Comparison of ENCODE assay signal across 20 mouse cellular contexts in the genomic region with DNA sequence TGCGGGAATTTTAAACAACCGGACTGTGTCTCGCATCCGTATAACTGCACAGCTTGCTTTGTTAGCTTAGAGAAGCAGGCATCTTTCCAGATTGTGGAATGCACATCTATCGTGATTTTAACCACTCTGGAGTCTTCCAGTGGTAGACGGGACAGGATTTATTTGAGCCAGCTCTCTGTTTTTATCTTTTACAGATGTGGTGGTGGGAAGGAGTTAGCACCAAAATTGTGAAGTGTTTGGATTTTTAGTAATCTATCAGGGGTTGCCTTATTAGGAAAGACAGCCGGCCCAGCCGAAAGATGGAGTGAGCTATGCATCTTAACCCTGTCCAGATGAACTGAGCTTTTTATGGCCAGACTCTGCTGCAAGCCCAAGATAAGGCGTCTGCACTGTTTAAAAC. TPM values are rescaled to one million over a fixed set of nuclear protein-coding genes. Genes with fewer than 3 reads are reported as not detected.
DNase-seq lines count a peak whose midpoint lies in the region; ATAC-seq and TF ChIP-seq lines count a peak whose summit lies in the region.
"Had no signal": no experiment of that assay in that cellular context is flagged by ENCODE, and none has a peak within 500 bp of the region (broad histone marks: within the 10 kb centered on the region; RNA-seq: fewer than 3 reads in every experiment).

No protein-coding gene starts in this region.

- 0 out of 2 replicates have a peak overlapping the region, but pooled peaks have one; percentile 13 for H3K9ac ChIP-seq in heart, embryonic 13.5 days
- H3K9ac ChIP-seq in heart, adult 2 months (ENCODE audit: low read depth, low read length): no peak overlapping the region
- H3K9ac ChIP-seq in kidney, postnatal 0 days (ENCODE audit: low read depth, low read length): no peak overlapping the region
- no peak overlapping the region for H3K9ac ChIP-seq in embryonic facial prominence, embryonic 14.5 days (ENCODE audit: low read depth, low read length)
- H3K9ac ChIP-seq: hindbrain, embryonic 12.5 days; midbrain, embryonic 12.5 days had no signal

- no peaks in the 10 kb centered on the region for H3K27me3 ChIP-seq in heart, embryonic 13.5 days (replicated peaks)
- no peaks in the 10 kb centered on the region for H3K27me3 ChIP-seq in heart, adult 2 months (ENCODE audit: control insufficient read depth, insufficient read depth, low read length)
- no peaks in the 10 kb centered on the region for H3K27me3 ChIP-seq in kidney, postnatal 0 days (ENCODE audit: insufficient read depth, low read length)
- no peaks in the 10 kb centered on the region for H3K27me3 ChIP-seq in embryonic facial prominence, embryonic 14.5 days (replicated peaks; ENCODE audit: control insufficient read depth, insufficient read depth, low read length)
- no peaks in the 10 kb centered on the region for H3K27me3 ChIP-seq in midbrain, embryonic 10.5 days (ENCODE audit: low read depth, poor library complexity, severe bottlenecking)
- H3K27me3 ChIP-seq: hindbrain, embryonic 12.5 days; midbrain, embryonic 12.5 days had no signal

- H3K27ac ChIP-seq in heart, embryonic 13.5 days (replicated peaks): peak overlapping the region; percentile 91
- H3K27ac ChIP-seq in heart, adult 2 months: no peak overlapping the region
- no peak overlapping the region for H3K27ac ChIP-seq in kidney, postnatal 0 days
- H3K27ac ChIP-seq in embryonic facial prominence, embryonic 14.5 days (replicated peaks; ENCODE audit: low read depth, low read length): peak overlapping the region; percentile 74
- no peak overlapping the region for H3K27ac ChIP-seq in midbrain, embryonic 10.5 days (replicated peaks)
- H3K27ac ChIP-seq: hindbrain, embryonic 12.5 days; midbrain, embryonic 12.5 days had no signal

- TF ChIP-seq EP300 in heart, adult 2 months (IDR thresholded peaks at IDR 0.05; ENCODE audit: insufficient read depth, low read depth, low read length): no peak

- TF ChIP-seq POLR2A in heart, adult 2 months (IDR thresholded peaks at IDR 0.05; ENCODE audit: insufficient read depth, low read depth, low read length): no peak

- no peak overlapping the region for H3K4me3 ChIP-seq in heart, embryonic 13.5 days
- H3K4me3 ChIP-seq in heart, adult 2 months: no peak overlapping the region
- no peak overlapping the region for H3K4me3 ChIP-seq in kidney, postnatal 0 days (replicated peaks; ENCODE audit: low read depth, low read length)
- H3K4me3 ChIP-seq in embryonic facial prominence, embryonic 14.5 days (ENCODE audit: low read depth, low read length): no peak overlapping the region
- H3K4me3 ChIP-seq in midbrain, embryonic 10.5 days: no peak overlapping the region
- H3K4me3 ChIP-seq: hindbrain, embryonic 12.5 days; midbrain, embryonic 12.5 days had no signal

- WGBS in heart, embryonic 13.5 days: 25% methylated on average over 9 of the region's 9 CpGs
- WGBS in heart, adult 2 months: 48% methylated on average over 9 of the region's 9 CpGs
- WGBS in kidney, postnatal 0 days: 45% methylated on average over 9 of the region's 9 CpGs
- 33% methylated on average over 9 of the region's 9 CpGs for WGBS in embryonic facial prominence, embryonic 14.5 days
- 79% methylated on average over 9 of the region's 9 CpGs for WGBS in midbrain, embryonic 10.5 days

- no peak for ATAC-seq in heart, embryonic 13.5 days (ENCODE audit: extremely low read depth, insufficient number of reproducible peaks, low FRiP score, low TSS enrichment)
- ATAC-seq in kidney, postnatal 0 days (replicated peaks; ENCODE audit: low FRiP score, low read depth): no peak
- ATAC-seq in embryonic facial prominence, embryonic 14.5 days (ENCODE audit: low read depth): peak; percentile 47; the same call in 1 of the 2 replicates
- ATAC-seq: lung, postnatal 0 days had no signal

- H3K9me3 ChIP-seq in heart, embryonic 13.5 days: no peaks in the 10 kb centered on the region
- H3K9me3 ChIP-seq in kidney, postnatal 0 days (replicated peaks; ENCODE audit: low read length): no peaks in the 10 kb centered on the region
- H3K9me3 ChIP-seq in embryonic facial prominence, embryonic 14.5 days (ENCODE audit: control insufficient read depth, low read length): no peaks in the 10 kb centered on the region
- no peaks in the 10 kb centered on the region for H3K9me3 ChIP-seq in midbrain, embryonic 10.5 days (replicated peaks)
- H3K9me3 ChIP-seq: hindbrain, embryonic 12.5 days; midbrain, embryonic 12.5 days had no signal

- no peaks in the 10 kb centered on the region for H3K79me2 ChIP-seq in heart, adult 2 months (replicated peaks; ENCODE audit: control insufficient read depth, insufficient read depth, low read length)

- H3K4me1 ChIP-seq in heart, embryonic 13.5 days: peaks cover 76% of the 10 kb centered on the region
- no peaks in the 10 kb centered on the region for H3K4me1 ChIP-seq in heart, adult 2 months (ENCODE audit: control insufficient read depth, insufficient read depth, low read length)
- peaks cover 2% of the 10 kb centered on the region for H3K4me1 ChIP-seq in kidney, postnatal 0 days (replicated peaks; ENCODE audit: insufficient read depth, low read length)
- peaks cover 16% of the 10 kb centered on the region; the same call in 1 of the 2 replicates for H3K4me1 ChIP-seq in embryonic facial prominence, embryonic 14.5 days (ENCODE audit: control insufficient read depth, insufficient read depth, low read length)
- no peaks in the 10 kb centered on the region for H3K4me1 ChIP-seq in midbrain, embryonic 10.5 days
- H3K4me1 ChIP-seq: hindbrain, embryonic 12.5 days; midbrain, embryonic 12.5 days had no signal

- intact Hi-C loops in heart, adult 2 months (cut with DNase I): no loop called here

- peaks cover 15% of the 10 kb centered on the region for H3K36me3 ChIP-seq in heart, embryonic 13.5 days
- H3K36me3 ChIP-seq in heart, adult 2 months (ENCODE audit: control insufficient read depth, insufficient read depth, low read length): no peaks in the 10 kb centered on the region
- H3K36me3 ChIP-seq in kidney, postnatal 0 days (ENCODE audit: insufficient read depth, low read length): no peaks in the 10 kb centered on the region
- H3K36me3 ChIP-seq in embryonic facial prominence, embryonic 14.5 days (ENCODE audit: control insufficient read depth, insufficient read depth, low read length): 0 out of 2 replicates have a peak, but pooled peaks cover 3% of the 10 kb centered on the region
- no peaks in the 10 kb centered on the region for H3K36me3 ChIP-seq in midbrain, embryonic 10.5 days
- H3K36me3 ChIP-seq: hindbrain, embryonic 12.5 days; midbrain, embryonic 12.5 days had no signal

- DNase-seq in heart, adult 2 months: no peak
- DNase-seq in kidney, postnatal 0 days (ENCODE audit: low spot score): peak; percentile 68
- no peak for DNase-seq in kidney, adult 9 months
- DNase-seq in embryonic facial prominence, embryonic 14.5 days (ENCODE audit: low spot score): peak; percentile 90
- peak; percentile 61 for DNase-seq in mesoderm, embryonic 11.5 days (ENCODE audit: low read depth, low spot score)
- no peak for DNase-seq in gastrocnemius, postnatal 4 days (ENCODE audit: low spot score in 2 of 2)
- no peak for DNase-seq in midbrain, embryonic 10.5 days (ENCODE audit: low spot score)
- DNase-seq: cerebellum, postnatal 25 days; gastrocnemius, postnatal 10 days; kidney, postnatal 25 days; right cerebral cortex, postnatal 14 days; thymus, postnatal 14 days had no signal

- peak overlapping the region; percentile 36 for H3K4me2 ChIP-seq in heart, embryonic 13.5 days
- H3K4me2 ChIP-seq in kidney, postnatal 0 days (ENCODE audit: low read length): no peak overlapping the region
- no peak overlapping the region for H3K4me2 ChIP-seq in embryonic facial prominence, embryonic 14.5 days (ENCODE audit: low read depth, low read length)
- H3K4me2 ChIP-seq: hindbrain, embryonic 12.5 days; midbrain, embryonic 12.5 days had no signal

- no peak for TF ChIP-seq CTCF in heart, adult 2 months (IDR thresholded peaks at IDR 0.05)
- no peak for TF ChIP-seq CTCF in kidney, postnatal 0 days (IDR thresholded peaks at IDR 0.05; ENCODE audit: low read depth)

RNA-seq across cellular contexts. Expression of a gene that starts 11.2 kb away (rescaled TPM):
- polyA plus RNA-seq in heart, embryonic 13.5 days (2015; fragmentation: Nextera tagmentation; extraction: Ambion mirVana): 29.5 and 32.0 TPM in 2 replicates
- 1 to 10 TPM in 1 of 2 experiments, under 1 TPM in 1; 0.91 to 1.1 TPM for total RNA-seq in heart, adult 2 months (2021)
- 1.2 and 1.4 TPM in 2 replicates for polyA plus RNA-seq in heart, adult 2 months (2012; rRNA removed)
- 20.9 and 23.3 TPM in 2 replicates for polyA plus RNA-seq in kidney, postnatal 0 days (2015; fragmentation: Nextera tagmentation; extraction: Ambion mirVana)
- polyA plus RNA-seq in embryonic facial prominence, embryonic 14.5 days (2014; fragmentation: Nextera tagmentation; extraction: Ambion mirVana): 9.8 and 15.5 TPM in 2 replicates
- 1 to 10 TPM in 1 of 2 experiments, under 1 TPM in 1; 0.91 to 1.6 TPM for total RNA-seq in gastrocnemius, postnatal 4 days (2021)
- 2.4 and 3.6 TPM in 2 replicates for polyA plus RNA-seq in midbrain, embryonic 10.5 days (2016; fragmentation: Nextera tagmentation; extraction: Ambion mirVana)
- total RNA-seq: MEL had no signal

RNA-seq across cellular contexts. Expression of a gene that starts 21.5 kb away (rescaled TPM):
- not detected in 2 replicates for polyA plus RNA-seq in heart, embryonic 13.5 days (2015; fragmentation: Nextera tagmentation; extraction: Ambion mirVana)
- total RNA-seq in heart, adult 2 months (2021): not detected
- not detected in 2 replicates for polyA plus RNA-seq in heart, adult 2 months (2012; rRNA removed)
- not detected in 2 replicates for polyA plus RNA-seq in kidney, postnatal 0 days (2015; fragmentation: Nextera tagmentation; extraction: Ambion mirVana)
- not detected in 2 replicates for polyA plus RNA-seq in embryonic facial prominence, embryonic 14.5 days (2014; fragmentation: Nextera tagmentation; extraction: Ambion mirVana)
- total RNA-seq in gastrocnemius, postnatal 4 days (2021): not detected
- not detected in 2 replicates for polyA plus RNA-seq in midbrain, embryonic 10.5 days (2016; fragmentation: Nextera tagmentation; extraction: Ambion mirVana)
- total RNA-seq: adrenal gland, postnatal 4 days; gastrocnemius, postnatal 10 days; layer of hippocampus, postnatal 14 days; MEL had no signal
- polyA plus RNA-seq: hindbrain, embryonic 12.5 days; limb, embryonic 11.5 days; lung, postnatal 0 days; midbrain, embryonic 12.5 days had no signal

RNA-seq across cellular contexts. Expression of a gene that starts 51.4 kb away (rescaled TPM):
- polyA plus RNA-seq in heart, embryonic 13.5 days (2015; fragmentation: Nextera tagmentation; extraction: Ambion mirVana): 6.0 and 11.9 TPM in 2 replicates
- 100 to 1,000 TPM; 109 to 123 TPM for total RNA-seq in heart, adult 2 months (2021)
- 31.2 and 34.2 TPM in 2 replicates for polyA plus RNA-seq in heart, adult 2 months (2012; rRNA removed)
- polyA plus RNA-seq in kidney, postnatal 0 days (2015; fragmentation: Nextera tagmentation; extraction: Ambion mirVana): 10.5 and 15.1 TPM in 2 replicates
- 11.4 and 13.7 TPM in 2 replicates for polyA plus RNA-seq in embryonic facial prominence, embryonic 14.5 days (2014; fragmentation: Nextera tagmentation; extraction: Ambion mirVana)
- total RNA-seq in gastrocnemius, postnatal 4 days (2021): 100 to 1,000 TPM; 157 to 177 TPM
- polyA plus RNA-seq in midbrain, embryonic 10.5 days (2016; fragmentation: Nextera tagmentation; extraction: Ambion mirVana): 5.7 and 7.1 TPM in 2 replicates

Comparison
In these comparisons a context has a peak if more than half of its experiments do, and no peak if none do; other contexts are left out.
1. H3K27ac ChIP-seq: peak in heart, embryonic 13.5 days (single experiment) and embryonic facial prominence, embryonic 14.5 days (single experiment); none in heart, adult 2 months (single experiment), kidney, postnatal 0 days (single experiment) and midbrain, embryonic 10.5 days (single experiment).
2. DNase-seq: peak in kidney, postnatal 0 days (single experiment), embryonic facial prominence, embryonic 14.5 days (single experiment) and mesoderm, embryonic 11.5 days (single experiment); none in heart, adult 2 months (0 of 2), kidney, adult 9 months (single experiment), gastrocnemius, postnatal 4 days (0 of 2) and midbrain, embryonic 10.5 days (single experiment).